Mouse (Mus musculus) forebrain, embryonic 13.5 days (tissue): ENCODE data around the gene Chil4. TPM values are rescaled to one million over a fixed set of nuclear protein-coding genes. Genes with fewer than 3 reads are reported as not detected.

Source experiments
- polyA plus RNA-seq: library from polyadenylated mRNA; unstranded; fragments of >200 nt; fragmentation: Nextera tagmentation; extraction: Ambion mirVana; gene quantifications from 2 replicates; pipeline ENCODE4 v1.2.1, GENCODE M21; 2015

Chil4 gene
- polyA plus RNA-seq, 1 experiment from 2014 or later, result not detected

Other genes with a start within 250 kb of the Chil4 start
- 3.0 and 3.6 TPM in 2 replicates for gene Ovgp1, start 245.8 kb downstream of the Chil4 start, polyA plus RNA-seq
- 4.0 and 5.3 TPM in 2 replicates for gene Pifo, start 204.9 kb downstream of the Chil4 start, polyA plus RNA-seq
- not detected in 2 replicates for gene Chil5, start 186.7 kb downstream of the Chil4 start, polyA plus RNA-seq
- gene Chia1, start 106.3 kb downstream of the Chil4 start, polyA plus RNA-seq, result 0.28 and 0.68 TPM in 2 replicates
- gene Chil3, start 51.9 kb downstream of the Chil4 start, polyA plus RNA-seq, result not detected in 2 replicates
- gene Chil6, start 186.7 kb upstream of the Chil4 start, polyA plus RNA-seq, result not detected in 2 replicates